Mouse (Mus musculus): ENCODE measurements around the gene Ifna16.
A peak's percentile ranks its signal among the peaks of the same experiment; 100 is the strongest.

The Ifna16 gene

DNA sequence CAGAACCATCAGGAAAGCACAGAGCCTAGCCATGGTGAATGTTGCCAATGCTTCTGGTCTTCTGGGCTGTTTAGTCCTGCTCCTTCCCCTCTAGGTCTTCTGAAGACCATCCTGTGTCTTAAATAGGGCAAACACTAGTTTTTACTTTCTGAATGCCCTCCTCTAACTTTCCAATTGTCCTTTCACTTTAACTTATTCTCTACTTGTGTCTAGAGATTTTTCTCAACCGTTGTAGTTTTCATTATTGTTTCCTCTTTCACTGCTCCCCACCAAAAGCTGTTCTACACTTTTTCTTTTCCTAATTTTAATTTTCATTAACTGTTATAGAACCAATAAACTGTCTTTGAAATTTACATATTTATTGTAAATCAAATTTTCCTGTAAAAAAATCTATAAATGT is at the start of gene Ifna16:
Gene Ifna16, minus strand, starts transcription at position 101 of the 400 bp plus-strand sequence.
- DNase-seq: no peak

DNA sequence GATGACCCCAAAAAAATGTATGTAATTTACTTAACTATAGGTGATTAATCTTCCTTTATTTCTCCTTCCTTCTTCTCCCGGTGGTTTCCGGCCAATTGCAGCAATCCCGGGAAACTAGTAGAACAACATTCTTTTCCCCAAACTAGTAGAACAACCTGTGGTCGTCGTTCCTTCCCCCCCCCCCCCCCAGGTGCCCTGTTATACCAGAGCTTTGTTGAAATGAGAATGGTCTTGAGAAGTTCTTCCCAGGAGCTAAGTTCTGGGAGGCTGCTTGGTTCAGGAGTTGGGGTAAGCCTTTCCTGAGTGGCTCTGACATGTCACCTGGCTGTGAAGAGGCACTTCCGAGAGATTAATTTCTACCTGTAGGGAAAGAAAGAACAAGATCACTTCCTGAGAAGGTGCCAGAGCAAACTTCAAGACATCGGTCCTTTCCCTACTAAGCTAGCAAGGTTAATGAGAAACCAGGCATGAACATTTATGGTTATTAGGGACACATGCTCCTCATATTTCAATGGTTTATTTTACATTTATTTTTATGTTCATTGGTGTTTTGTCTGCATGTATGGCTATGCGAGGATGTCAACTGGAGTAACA is 46.9 kb upstream of the Ifna16 start:
- no peak for DNase-seq

DNA sequence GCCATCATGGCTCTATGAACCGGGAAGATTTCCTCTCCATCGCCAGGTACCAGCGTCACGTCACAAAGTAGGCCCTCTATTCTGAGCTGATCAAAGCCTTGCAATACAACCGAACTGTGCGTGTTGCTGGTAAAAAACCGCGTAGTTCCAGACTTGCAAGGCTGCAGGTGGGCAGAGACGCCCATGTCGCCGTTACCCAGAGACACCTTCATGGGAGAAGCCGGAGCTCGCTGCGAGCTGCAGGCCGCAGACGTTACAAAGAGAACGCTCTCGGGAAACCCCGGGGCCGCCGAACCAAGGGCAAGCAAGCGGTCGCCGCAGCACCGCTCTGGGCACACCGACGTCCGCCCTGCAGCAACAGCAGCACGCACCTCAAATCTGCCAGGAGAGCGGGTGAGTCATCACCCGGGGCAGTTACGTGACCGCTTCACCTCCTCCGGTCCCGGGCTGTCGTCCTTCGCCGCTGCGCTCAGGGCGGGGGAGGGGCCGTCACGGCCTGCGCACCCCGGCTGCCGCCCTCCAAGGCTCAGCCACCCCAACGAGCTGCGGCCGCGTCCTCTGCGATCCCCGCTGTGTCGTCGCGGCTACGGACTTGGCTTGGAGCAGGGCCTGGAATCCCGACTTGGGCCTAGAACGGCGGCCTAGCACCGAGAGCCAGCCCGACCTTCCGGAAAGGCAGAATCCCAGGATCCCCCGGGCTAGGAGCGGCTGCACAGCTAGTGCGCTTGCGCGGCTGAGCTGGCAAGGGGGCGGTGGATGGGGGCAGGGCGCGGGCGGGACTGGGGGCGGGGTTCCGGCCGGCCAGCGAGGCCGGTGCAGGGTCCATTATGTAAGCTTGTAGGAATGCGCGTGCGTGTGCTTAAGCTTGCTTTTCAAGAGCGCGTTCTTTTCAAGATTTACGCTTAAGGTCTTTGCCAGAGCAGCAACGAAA is 45.3 kb upstream of the Ifna16 start, which contains the start of the genes Gm26566 and Klhl9:
Gene Gm26566, plus strand, starts transcription at position 15 of the 931 bp plus-strand sequence.
Gene Klhl9, minus strand, starts transcription at position 675 of the 931 bp plus-strand sequence.
- DNase-seq: peak; percentile 90

DNA sequence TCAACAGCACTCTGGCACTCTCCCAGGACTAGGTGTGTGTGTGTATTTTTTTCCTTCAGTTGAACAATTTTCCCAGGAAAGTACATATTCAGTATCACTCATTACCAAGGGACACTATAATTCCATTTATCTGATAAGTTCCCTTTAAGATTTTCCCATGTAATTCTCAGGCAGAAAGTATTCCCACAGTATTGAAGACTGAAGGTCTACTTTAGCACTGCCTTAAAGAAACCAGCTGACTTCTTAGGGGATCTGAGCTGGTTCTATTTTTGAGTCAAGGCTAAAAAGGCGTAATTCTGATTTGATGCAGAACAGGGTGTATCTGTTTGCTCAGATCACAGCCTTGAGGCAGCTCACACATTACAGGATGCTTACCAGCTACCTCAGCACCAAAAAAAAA is 42.0 kb upstream of the Ifna16 start:
- no peak for DNase-seq

DNA sequence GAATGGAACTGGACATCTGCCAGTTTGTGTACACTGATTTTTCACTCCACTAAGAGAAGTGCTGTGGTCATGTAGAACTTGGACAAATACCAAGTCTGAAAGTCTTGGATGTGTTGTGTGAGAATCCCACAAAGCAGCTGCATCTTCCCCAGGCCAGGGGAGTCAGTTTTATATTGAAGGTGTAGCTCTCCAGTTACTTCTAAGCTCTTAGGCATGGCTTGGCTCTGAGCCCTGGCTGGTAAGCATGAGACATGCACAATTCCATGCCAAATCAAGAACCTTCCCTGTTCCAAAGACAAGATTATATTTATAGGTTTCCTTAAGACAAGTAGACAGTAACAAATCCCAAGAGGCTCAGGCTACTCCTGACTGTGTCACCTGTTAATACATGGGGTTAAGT is 38.3 kb upstream of the Ifna16 start:
- DNase-seq: no peak

DNA sequence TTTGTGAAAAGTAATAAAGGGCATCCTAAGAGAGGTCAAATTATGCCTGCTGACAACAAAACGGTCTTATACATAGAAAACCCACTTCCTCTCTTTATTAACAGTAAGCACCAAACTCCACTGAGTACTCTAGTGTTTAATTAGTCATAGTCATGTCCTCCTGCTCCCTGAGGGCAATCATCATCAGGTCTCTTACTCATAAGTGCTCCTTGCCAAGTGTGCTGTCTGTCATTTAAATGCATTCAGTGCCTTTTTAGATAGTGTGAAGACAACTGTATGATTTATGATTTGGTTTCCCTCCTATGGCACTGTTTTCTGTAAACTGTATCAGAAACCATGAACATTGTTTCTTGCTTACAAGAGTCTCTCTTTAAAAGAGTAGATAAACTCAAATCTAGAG is 37.6 kb upstream of the Ifna16 start:
- DNase-seq: no peak

DNA sequence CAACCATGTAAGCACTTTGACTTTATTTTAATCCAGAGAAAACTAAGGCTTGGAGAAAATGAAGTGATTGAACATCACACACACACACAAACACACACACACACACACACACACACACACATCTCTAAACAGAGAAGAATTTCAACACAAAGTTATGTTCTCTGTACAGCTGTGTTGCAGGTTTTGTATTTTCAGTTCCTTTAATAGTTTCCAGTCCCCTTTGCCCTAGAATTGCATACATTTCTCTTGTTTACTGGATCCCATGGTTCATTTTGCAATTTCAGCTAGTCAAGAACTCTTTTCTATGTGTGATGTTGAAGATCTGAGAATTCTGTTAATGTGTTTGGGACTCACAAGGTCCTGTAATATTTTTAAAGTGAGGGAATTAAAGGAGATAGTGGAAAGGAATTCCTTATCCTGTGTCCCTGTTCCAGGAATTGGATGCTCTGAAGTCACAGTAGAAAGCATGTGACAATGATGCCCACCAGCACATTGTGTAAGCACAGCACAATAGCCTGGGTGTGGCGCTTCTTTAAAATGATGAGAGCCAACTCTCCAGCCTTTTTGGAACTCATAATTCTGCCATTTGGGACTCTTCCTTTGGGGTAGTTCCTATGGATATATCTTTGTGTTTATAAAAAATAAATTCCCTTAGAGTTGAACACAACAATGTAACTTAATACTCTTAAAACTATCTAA is 30.6 kb upstream of the Ifna16 start:
- DNase-seq: no peak

DNA sequence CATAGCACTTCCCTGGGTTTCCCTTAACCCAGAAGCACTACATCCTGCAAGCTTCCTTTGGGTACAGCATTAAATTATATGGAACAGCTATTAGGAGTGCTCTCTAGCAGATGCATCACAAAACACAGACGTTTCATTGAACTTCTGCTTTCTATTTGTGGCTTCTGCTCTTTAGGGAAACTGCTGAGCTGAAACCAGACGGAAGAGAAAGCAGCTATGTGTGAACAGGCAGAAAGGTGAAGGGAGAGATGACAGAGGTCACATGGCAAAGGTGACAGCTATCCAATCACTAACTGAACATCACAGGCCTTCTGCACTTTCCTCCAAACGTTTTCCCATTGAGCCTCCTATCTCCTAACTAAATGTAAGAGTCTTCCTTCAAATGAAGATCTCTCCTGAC is 29.2 kb upstream of the Ifna16 start:
- no peak for DNase-seq

DNA sequence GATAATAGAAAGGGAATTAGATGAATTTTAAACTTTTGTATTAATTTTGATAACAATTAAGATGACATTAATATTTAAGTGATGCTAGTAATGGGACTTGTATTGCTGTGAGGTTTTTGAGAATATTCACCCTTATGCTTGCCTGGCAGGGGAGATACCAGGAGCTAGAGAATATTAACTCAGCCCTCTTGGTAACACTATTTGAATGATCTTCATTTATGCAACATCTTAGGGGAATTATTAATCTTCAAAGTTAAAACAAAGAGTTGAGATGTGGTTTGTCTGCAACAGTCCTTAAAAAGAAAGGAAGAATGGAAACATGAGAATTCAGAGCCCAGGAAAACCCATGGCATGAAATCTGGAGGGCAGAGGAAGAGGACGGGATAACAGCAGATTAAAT is 22.6 kb upstream of the Ifna16 start:
- no peak for DNase-seq

DNA sequence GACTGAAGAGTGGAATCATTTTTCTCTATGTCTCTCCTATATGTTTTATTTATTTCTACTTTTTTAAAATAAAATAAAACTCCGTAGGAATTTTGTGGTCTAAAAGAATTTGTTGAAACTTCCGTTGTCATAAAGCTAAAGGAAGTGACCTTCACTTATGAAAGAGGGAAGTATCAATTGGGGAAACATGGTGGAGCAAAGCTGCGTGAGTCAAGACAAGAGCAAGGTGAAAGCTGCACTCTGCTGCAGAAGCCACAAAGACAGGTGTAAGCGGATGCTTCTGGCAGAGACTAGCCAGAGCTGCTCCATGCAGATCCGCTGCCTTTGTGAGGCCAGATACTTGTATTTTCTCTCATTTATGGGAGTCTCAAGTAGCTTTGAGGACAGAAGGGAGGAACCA is 22.1 kb upstream of the Ifna16 start:
- DNase-seq: no peak

DNA sequence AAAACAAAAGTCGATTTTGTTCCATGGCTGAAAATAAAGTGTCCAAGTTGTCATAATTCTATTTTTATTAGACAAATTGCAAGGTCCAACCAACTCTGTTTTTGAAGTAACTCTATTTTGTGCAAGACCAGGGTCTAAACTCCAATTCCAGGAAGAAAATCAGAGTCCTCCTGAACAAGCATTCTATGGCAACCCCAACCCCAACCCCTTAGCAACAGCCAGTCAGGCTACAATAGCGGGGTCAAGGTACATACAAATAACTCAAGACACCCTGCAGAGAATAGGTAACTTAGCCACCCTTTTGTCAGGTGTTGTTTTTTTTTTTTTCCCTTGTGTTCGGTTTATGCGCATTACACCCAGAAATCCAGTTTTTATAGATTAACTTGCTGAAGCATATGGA is 21.0 kb upstream of the Ifna16 start:
- DNase-seq: no peak

DNA sequence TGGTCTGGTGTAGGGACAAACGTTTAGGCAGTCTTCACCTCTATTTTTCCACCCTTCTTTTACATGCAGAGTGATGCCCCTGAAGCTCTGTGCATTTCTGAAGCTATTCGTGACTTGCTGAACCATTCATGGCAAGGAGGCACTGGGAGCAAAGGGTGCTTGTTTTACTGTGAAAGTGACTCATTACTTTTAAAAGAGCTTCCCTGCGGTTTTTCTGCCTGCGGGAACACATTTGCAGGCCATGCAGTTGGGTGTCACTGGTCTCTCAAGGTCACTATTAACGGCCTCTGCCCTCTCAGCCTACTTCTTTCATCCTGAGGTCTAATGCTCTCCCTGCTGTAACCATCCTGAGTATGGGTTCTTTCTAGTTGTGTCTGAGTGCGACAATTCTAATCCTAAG is 20.4 kb upstream of the Ifna16 start:
- no peak for DNase-seq

DNA sequence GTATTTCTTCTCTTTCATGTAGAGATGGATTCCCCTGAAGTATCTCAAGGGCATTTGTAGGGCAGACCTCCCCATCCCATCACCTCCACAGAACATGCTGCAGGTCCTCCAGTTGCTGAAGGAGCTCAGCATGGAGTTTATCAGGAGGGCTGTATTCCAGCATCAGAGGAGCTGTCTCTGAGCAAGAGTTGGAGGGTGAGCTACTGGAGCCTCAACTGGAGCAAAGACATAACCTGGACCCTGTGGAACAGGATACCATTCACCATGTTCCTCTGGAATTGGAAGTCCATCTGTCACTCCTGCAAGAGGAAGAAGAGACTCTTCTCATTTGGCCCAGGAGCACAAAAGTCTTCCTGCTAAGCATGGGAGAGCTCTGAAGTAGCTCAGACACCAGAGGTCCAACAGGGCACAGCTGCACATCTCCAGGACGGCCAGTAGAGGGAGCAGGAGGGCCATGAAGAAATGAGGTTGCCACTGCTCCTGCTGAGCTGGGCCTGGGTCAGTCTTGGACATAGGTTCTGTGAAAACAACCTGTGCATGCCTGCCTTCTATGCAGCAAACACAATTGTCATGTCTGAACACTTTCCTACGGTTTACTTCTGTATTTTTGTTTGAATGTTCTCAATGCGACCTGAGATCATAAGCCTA is 19.6 kb upstream of the Ifna16 start:
- peak; percentile 55 for DNase-seq

DNA sequence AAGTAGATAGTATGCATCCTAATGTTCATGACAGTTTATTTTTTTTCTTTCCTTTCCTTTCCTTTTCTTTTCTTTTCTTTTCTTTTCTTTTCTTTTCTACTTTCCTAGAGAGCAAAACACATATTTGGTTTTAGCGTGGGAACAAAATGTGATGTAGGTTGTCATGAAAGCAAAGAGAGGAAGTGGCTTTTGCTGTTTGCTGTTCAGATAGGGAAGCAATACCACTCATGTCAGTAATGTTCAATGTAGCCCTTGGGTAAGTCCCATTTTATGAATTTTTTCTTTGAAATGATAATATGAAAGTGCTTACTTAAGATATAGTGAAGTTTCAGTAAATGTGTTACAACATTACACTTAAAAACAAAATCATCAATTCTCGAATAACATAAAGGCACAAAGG is 16.7 kb upstream of the Ifna16 start:
- DNase-seq: no peak

DNA sequence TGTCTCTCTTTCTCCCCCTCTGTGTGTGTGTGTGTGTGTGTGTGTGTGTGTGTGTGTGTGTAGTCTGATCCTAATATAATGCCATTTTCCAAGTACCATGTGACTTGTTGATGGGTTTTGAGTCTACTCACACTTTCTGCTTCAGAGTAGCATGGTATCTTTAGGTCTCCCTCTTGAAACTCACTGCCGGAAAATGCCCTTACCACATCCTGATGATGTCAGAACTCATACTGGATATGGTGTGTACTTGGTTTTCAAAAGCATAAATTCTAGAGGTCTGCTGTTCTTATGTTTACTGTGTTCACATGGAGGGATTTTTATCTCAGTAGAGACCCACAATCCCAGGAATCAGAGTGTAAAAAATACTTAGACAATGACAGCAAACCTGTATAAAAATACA is 15.8 kb upstream of the Ifna16 start:
- DNase-seq: no peak

DNA sequence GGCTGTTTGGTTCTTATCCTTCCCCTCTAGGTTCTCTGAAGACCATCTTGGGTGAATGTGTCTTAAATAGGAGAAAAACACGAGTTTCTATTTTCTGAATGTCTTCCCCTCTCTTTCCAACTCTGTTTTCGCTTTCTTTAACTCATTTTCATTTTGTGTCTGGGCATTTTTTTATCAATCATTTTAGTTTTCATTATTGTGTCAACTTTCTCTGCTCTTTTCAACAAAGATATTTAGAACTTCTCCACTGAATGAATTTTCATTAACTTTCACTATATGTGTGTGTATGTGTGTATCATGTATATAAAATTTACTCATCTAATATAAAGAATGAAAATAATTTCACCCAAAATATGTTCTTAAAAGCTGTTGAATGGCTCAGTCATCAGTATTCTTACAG is 14.5 kb upstream of the Ifna16 start, which contains the start of gene Ifnab:
Gene Ifnab, minus strand, starts transcription at position 101 of the 400 bp plus-strand sequence.
- no peak for DNase-seq

DNA sequence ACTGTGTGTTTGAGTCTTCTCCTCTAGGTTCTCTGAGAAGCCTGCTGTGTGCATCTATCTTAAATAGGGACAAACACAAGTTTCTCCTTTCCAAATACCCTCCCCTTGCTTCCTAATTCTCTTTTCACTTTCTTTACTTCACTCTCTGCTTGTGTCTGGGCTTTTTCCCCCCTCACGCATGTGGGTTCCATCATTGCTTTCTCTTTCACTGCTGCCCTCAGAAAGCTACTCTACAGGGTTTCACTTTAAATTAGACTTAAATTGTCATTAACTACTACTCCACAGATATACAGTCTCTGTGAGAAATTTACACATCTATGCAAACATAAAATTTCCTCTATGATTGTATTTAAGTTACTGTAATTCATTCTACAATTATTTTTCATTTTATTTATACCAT is 7.1 kb upstream of the Ifna16 start, which contains the start of gene Ifna2:
Gene Ifna2, minus strand, starts transcription at position 101 of the 400 bp plus-strand sequence.
- no peak for DNase-seq

DNA sequence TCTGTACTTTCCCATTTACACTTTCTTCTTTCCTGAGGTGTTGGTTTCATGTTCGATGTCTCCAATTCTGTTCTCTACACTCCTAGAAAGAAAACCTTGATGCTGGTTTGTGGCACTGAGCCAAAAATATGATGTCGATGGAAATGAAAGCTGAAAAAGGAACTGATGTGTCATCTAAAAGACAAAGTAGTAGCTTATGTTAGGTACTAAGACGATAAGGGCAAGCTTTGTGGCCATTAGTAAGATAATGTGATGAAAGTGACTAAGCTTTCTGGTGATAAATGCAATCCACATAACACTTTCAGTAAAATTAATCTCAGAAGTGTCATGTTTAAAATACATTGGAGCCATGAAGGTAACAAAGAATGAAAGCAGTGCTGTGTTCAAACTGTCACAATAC is 4.6 kb upstream of the Ifna16 start:
- DNase-seq: no peak

DNA sequence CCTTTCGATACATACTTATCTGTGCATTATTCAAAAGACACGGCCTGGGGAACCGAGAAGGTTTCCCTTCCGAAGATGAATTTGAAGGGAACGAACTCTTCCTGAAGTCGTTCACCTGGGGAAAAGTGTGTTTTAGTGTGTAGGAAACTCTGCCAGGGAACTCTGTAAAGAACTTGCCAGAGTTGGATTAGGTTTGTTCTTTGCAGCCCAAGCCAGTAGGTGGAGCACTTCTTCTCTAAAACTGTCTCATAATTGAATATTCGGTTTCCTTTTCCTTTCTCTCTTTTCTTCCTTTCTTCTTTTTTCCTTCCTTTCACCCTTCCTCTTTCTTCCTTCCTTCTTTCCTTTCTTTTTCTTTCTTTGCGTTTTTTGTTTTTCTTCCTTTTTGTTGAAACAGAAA is 3.6 kb upstream of the Ifna16 start:
- no peak for DNase-seq

DNA sequence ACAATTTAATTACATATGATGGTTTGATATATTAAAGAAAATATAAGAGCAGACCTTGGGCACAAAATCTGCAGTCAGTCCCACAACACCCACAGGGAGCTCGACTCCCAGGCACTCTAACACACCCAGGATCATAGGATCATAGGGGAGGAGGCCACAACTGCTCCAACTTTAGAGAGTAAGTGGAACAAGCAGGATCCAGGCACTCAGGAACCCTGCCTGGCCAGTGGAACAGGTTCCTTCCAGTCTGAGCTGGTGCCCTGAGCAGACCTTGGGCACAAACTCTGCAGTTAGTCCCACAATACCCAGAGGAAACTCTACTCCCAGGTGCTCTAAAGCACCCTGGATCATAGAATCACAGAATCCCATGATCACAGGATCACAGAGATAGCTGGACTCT is 21.3 kb downstream of the Ifna16 start:
- DNase-seq: no peak

DNA sequence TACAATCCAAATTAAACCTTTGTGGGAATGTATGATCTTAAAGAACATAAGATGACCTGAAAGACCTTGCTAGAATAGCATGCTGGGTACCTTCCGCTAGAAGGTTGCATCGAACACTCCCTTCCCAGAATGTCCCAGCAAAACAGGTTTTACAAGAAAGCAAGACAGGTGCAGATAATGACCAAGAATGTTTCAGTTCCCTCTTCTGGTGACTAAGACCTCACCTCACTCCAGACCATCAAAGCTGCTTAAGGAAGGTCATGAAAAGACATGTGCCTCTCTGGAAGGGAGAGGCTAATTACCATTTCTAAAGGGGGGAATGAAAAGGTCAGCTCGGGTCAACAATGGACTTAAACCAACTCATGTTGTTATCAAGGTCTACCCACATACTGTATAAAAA is 23.1 kb downstream of the Ifna16 start:
- DNase-seq: no peak

DNA sequence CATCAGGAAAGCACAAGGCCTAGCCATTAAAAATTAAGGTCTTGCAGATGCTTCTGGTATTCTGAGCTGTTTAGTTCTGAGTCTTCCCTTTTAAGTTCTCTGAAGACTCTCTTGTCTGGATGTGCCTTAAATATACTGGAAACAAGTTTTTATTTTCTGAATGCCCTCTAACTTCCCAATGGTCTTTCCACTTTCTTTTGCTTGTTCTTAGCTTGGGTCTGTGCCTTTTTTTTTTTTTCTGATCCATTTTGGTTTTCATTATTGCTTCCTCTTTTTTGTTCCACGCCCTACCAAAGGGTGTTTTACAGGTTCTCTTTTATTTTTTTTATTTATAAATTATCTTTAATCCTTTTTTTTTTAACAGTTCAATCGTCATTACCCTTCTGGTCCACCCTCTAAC is 32.4 kb downstream of the Ifna16 start, which contains the start of gene Ifna13:
Gene Ifna13, minus strand, starts transcription at position 101 of the 400 bp plus-strand sequence.
- no peak for DNase-seq

DNA sequence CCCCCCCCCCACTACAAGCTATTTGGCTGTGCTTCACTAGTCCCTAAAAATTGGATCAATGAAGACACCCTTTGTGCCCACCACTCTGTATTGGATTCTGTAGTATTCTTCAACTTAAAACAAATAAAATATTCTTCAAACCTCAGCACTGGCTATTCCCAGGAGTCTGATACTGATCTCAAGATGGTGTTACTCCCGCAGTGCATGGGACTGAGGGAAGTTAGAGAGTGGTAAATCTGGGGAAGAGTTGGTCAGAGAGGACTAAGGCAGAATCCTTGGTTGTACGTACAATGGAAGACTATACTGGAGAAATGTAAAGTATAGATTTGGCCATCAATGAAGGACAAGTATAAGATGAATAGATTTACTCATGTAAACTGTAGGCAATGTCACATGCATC is 34.2 kb downstream of the Ifna16 start:
- DNase-seq: no peak

Measured in cerebellum, adult 11 months (tissue).